ENCODE assay signal across 10 mouse cellular contexts in genomic region chr5:114858582-114858981, GRCm38 (mm10). TPM values are rescaled to one million over a fixed set of nuclear protein-coding genes. Genes with fewer than 3 reads are reported as not detected.
A peak's percentile ranks its signal among the peaks of the same experiment; 100 is the strongest.
DNase-seq lines count a peak whose midpoint lies in the region; ATAC-seq lines count a peak whose summit lies in the region.
"Had no signal": no experiment of that assay in that cellular context is flagged by ENCODE, and none has a peak within 500 bp of the region (broad histone marks: within the 10 kb centered on the region; RNA-seq: fewer than 3 reads in every experiment).

Gm9936 (minus strand) TSS chr5:114858682.

- peaks cover 15% of the 10 kb centered on the region for H3K27me3 ChIP-seq in heart, embryonic 16.5 days (ENCODE audit: control insufficient read depth, insufficient read depth, low read length)
- 0 out of 2 replicates have a peak, but pooled peaks cover 4% of the 10 kb centered on the region for H3K27me3 ChIP-seq in embryonic facial prominence, embryonic 12.5 days
- no peaks in the 10 kb centered on the region for H3K27me3 ChIP-seq in hindbrain, embryonic 16.5 days (replicated peaks; ENCODE audit: control insufficient read depth, insufficient read depth, low read length)
- H3K27me3 ChIP-seq in midbrain, embryonic 16.5 days (ENCODE audit: control insufficient read depth, insufficient read depth, low read depth, low read length) = no peaks in the 10 kb centered on the region; the same call in 1 of the 2 replicates

- no peak for ATAC-seq in heart, embryonic 16.5 days (replicated peaks; ENCODE audit: extremely low read depth, insufficient read depth, low FRiP score)
- ATAC-seq in embryonic facial prominence, embryonic 12.5 days (ENCODE audit: insufficient number of reproducible peaks, insufficient read depth, low FRiP score, low TSS enrichment) = no peak
- no peak for ATAC-seq in hindbrain, embryonic 16.5 days
- no peak for ATAC-seq in midbrain, embryonic 16.5 days

- DNase-seq in heart, adult 18-20 months = no peak
- DNase-seq in right cerebral cortex, postnatal 14 days = no peak
- no peak for DNase-seq in gastrocnemius, adult 18-20 months (ENCODE audit: low spot score)
- DNase-seq in embryo, embryonic 10.5 days (ENCODE audit: low spot score) = no peak

- H3K4me1 ChIP-seq in heart, embryonic 16.5 days (ENCODE audit: control insufficient read depth, insufficient read depth, low read length) = no peaks in the 10 kb centered on the region
- H3K4me1 ChIP-seq in embryonic facial prominence, embryonic 12.5 days = peaks cover 4% of the 10 kb centered on the region
- H3K4me1 ChIP-seq in hindbrain, embryonic 16.5 days (ENCODE audit: control insufficient read depth, insufficient read depth, low read depth, low read length) = peaks cover 3% of the 10 kb centered on the region; the same call in 1 of the 2 replicates
- peaks cover 4% of the 10 kb centered on the region; the same call in 1 of the 2 replicates for H3K4me1 ChIP-seq in midbrain, embryonic 16.5 days (ENCODE audit: control insufficient read depth, insufficient read depth, low read length)

- no peaks in the 10 kb centered on the region for H3K36me3 ChIP-seq in heart, embryonic 16.5 days (ENCODE audit: control insufficient read depth, insufficient read depth)
- H3K36me3 ChIP-seq in embryonic facial prominence, embryonic 12.5 days = no peaks in the 10 kb centered on the region
- no peaks in the 10 kb centered on the region for H3K36me3 ChIP-seq in hindbrain, embryonic 16.5 days (ENCODE audit: control insufficient read depth, insufficient read depth, low read length)
- no peaks in the 10 kb centered on the region for H3K36me3 ChIP-seq in midbrain, embryonic 16.5 days (ENCODE audit: control insufficient read depth, insufficient read depth, low read length)

- no peaks in the 10 kb centered on the region for H3K9me3 ChIP-seq in heart, embryonic 16.5 days (replicated peaks; ENCODE audit: control insufficient read depth, low read length)
- H3K9me3 ChIP-seq in embryonic facial prominence, embryonic 12.5 days = no peaks in the 10 kb centered on the region
- no peaks in the 10 kb centered on the region for H3K9me3 ChIP-seq in hindbrain, embryonic 16.5 days (ENCODE audit: control insufficient read depth, low read length)
- H3K9me3 ChIP-seq in midbrain, embryonic 16.5 days (replicated peaks; ENCODE audit: control insufficient read depth, low read length, poor library complexity, severe bottlenecking) = no peaks in the 10 kb centered on the region

- WGBS in heart, embryonic 16.5 days = 73% methylated on average over 12 of the region's 12 CpGs
- WGBS in embryonic facial prominence, embryonic 12.5 days = 86% methylated on average over 12 of the region's 12 CpGs
- 89% methylated on average over 12 of the region's 12 CpGs for WGBS in hindbrain, embryonic 16.5 days
- WGBS in midbrain, embryonic 16.5 days = 87% methylated on average over 12 of the region's 12 CpGs

- no peak within 1 kb of the TSS for H3K27ac ChIP-seq in heart, embryonic 16.5 days (ENCODE audit: low read length)
- no peak within 1 kb of the TSS for H3K27ac ChIP-seq in embryonic facial prominence, embryonic 12.5 days
- H3K27ac ChIP-seq in hindbrain, embryonic 16.5 days (ENCODE audit: low read depth, low read length) = 0 out of 2 replicates have a peak within 1 kb of the TSS, but pooled peaks have one; percentile 35
- peak within 1 kb of the TSS; percentile 65 for H3K27ac ChIP-seq in midbrain, embryonic 16.5 days (ENCODE audit: low read length)

- peak within 1 kb of the TSS; percentile 60 for H3K4me2 ChIP-seq in heart, embryonic 16.5 days (ENCODE audit: low read depth, low read length)
- H3K4me2 ChIP-seq in embryonic facial prominence, embryonic 12.5 days (replicated peaks) = peak within 1 kb of the TSS; percentile 53
- H3K4me2 ChIP-seq in hindbrain, embryonic 16.5 days (ENCODE audit: low read length) = peak within 1 kb of the TSS; percentile 67
- peak within 1 kb of the TSS; percentile 61 for H3K4me2 ChIP-seq in midbrain, embryonic 16.5 days (ENCODE audit: low read length)

- H3K4me3 ChIP-seq in heart, embryonic 16.5 days (ENCODE audit: low read length) = peak within 1 kb of the TSS; percentile 31
- H3K4me3 ChIP-seq in embryonic facial prominence, embryonic 12.5 days = peak within 1 kb of the TSS; percentile 28
- H3K4me3 ChIP-seq in hindbrain, embryonic 16.5 days (ENCODE audit: low read length) = peak within 1 kb of the TSS; percentile 33
- peak within 1 kb of the TSS; percentile 33 for H3K4me3 ChIP-seq in midbrain, embryonic 16.5 days (ENCODE audit: low read depth, low read length)

- H3K9ac ChIP-seq in heart, embryonic 16.5 days (ENCODE audit: low read length) = no peak within 1 kb of the TSS
- H3K9ac ChIP-seq in embryonic facial prominence, embryonic 12.5 days = no peak within 1 kb of the TSS
- peak within 1 kb of the TSS; percentile 60 for H3K9ac ChIP-seq in hindbrain, embryonic 16.5 days (ENCODE audit: low read depth, low read length)
- peak within 1 kb of the TSS; percentile 61 for H3K9ac ChIP-seq in midbrain, embryonic 16.5 days (ENCODE audit: low read depth, low read length)

RNA-seq across cellular contexts. Expression of gene Gm9936, which starts in this region (rescaled TPM):
- polyA plus RNA-seq in heart, embryonic 16.5 days (2015; fragmentation: Nextera tagmentation; extraction: Ambion mirVana) = not detected in 2 replicates
- not detected for total RNA-seq in heart, adult 18-20 months (2021)
- polyA plus RNA-seq in embryonic facial prominence, embryonic 12.5 days (2016; fragmentation: Nextera tagmentation; extraction: Ambion mirVana) = 0.28 and 0.39 TPM in 2 replicates
- polyA plus RNA-seq in hindbrain, embryonic 16.5 days (2015; fragmentation: Nextera tagmentation; extraction: Ambion mirVana) = 3.2 and 3.6 TPM in 2 replicates
- polyA plus RNA-seq in midbrain, embryonic 16.5 days (2015; fragmentation: Nextera tagmentation; extraction: Ambion mirVana) = 3.1 and 3.7 TPM in 2 replicates
- total RNA-seq in gastrocnemius, adult 18-20 months (2021) = not detected
- total RNA-seq: adrenal gland, postnatal 36 days; monocyte, adult 5-6 weeks had no signal

Comparison
In these comparisons a context has a peak if more than half of its experiments do, and no peak if none do; other contexts are left out.
1. H3K27ac ChIP-seq: peak in hindbrain, embryonic 16.5 days (single experiment) and midbrain, embryonic 16.5 days (single experiment); none in heart, embryonic 16.5 days (single experiment) and embryonic facial prominence, embryonic 12.5 days (single experiment).
2. H3K9ac ChIP-seq: peak in hindbrain, embryonic 16.5 days (single experiment) and midbrain, embryonic 16.5 days (single experiment); none in heart, embryonic 16.5 days (single experiment) and embryonic facial prominence, embryonic 12.5 days (single experiment).
3. Peak in every context shown above with its lines, with median percentiles within 50 percentile points of each other: H3K4me2 ChIP-seq and H3K4me3 ChIP-seq.